Mouse (Mus musculus): ENCODE measurements at regions not wholly inside any gene's neighbourhood (a gene's known extent, or its start where the extent isn't known, plus 50 kb on each side); places are given as distances from the start of the nearest gene placed in this dataset.
A peak's percentile ranks its signal among the peaks of the same experiment; 100 is the strongest.

GRCm38 (mm10) chr10:118787280-118787690, 82.7 kb downstream of the Dyrk2 start:
- no peaks in the 10 kb centered on the region for H3K4me1 ChIP-seq (replicated peaks; ENCODE audit: control insufficient read depth, insufficient read depth, low read length)
- no peak overlapping the region for H3K27ac ChIP-seq (ENCODE audit: low read depth, low read length)
- DNase-seq (ENCODE audit: low spot score) (no peak), ATAC-seq (replicated peaks; ENCODE audit: low FRiP score) (peak; percentile 31; the same call in 1 of the 2 replicates)
- no peak overlapping the region for H3K4me2 ChIP-seq
- WGBS = 81% methylated on average over 8 of the region's 8 CpGs
- no peaks in the 10 kb centered on the region for H3K27me3 ChIP-seq (replicated peaks; ENCODE audit: control insufficient read depth, insufficient read depth, low read length)
- H3K36me3 ChIP-seq (ENCODE audit: control insufficient read depth, insufficient read depth, low read length) = no peaks in the 10 kb centered on the region
- H3K9me3 ChIP-seq (ENCODE audit: control insufficient read depth, low read length) = no peaks in the 10 kb centered on the region
- no peak overlapping the region for H3K9ac ChIP-seq (ENCODE audit: low read depth, low read length)
- no peak overlapping the region for H3K4me3 ChIP-seq (ENCODE audit: low read depth, low read length)

- no peak overlapping the region for H3K9ac ChIP-seq (ENCODE audit: low read depth, low read length)
- no peak for ATAC-seq (replicated peaks; ENCODE audit: low FRiP score)
- no peak for DNase-seq (ENCODE audit: low spot score)
- H3K4me2 ChIP-seq = no peak overlapping the region
- H3K9me3 ChIP-seq (ENCODE audit: control insufficient read depth, low read length) = no peaks in the 10 kb centered on the region
- 80% methylated on average over 15 of the region's 15 CpGs for WGBS
- H3K36me3 ChIP-seq (ENCODE audit: control insufficient read depth, insufficient read depth, low read length) = no peaks in the 10 kb centered on the region
- no peak overlapping the region for H3K27ac ChIP-seq (ENCODE audit: low read depth, low read length)
- H3K4me1 ChIP-seq (replicated peaks; ENCODE audit: control insufficient read depth, insufficient read depth, low read length) = no peaks in the 10 kb centered on the region
- no peak overlapping the region for H3K4me3 ChIP-seq (ENCODE audit: low read depth, low read length)
- no peaks in the 10 kb centered on the region for H3K27me3 ChIP-seq (replicated peaks; ENCODE audit: control insufficient read depth, insufficient read depth, low read length)
These were observed 77.5 kb downstream of the Dyrk2 start for GRCm38 (mm10) chr10:118792352-118793100.

GRCm38 (mm10) chr10:118793794-118794193, 76.2 kb downstream of the Dyrk2 start:
- no peak for ATAC-seq (replicated peaks; ENCODE audit: low FRiP score)

GRCm38 (mm10) chr10:118794395-118795060, 75.5 kb downstream of the Dyrk2 start:
- H3K4me2 ChIP-seq = no peak overlapping the region
- ATAC-seq (replicated peaks; ENCODE audit: low FRiP score) = no peak
- H3K9ac ChIP-seq (ENCODE audit: low read depth, low read length) = no peak overlapping the region
- WGBS = 66% methylated on average over 9 of the region's 9 CpGs
- H3K27me3 ChIP-seq (replicated peaks; ENCODE audit: control insufficient read depth, insufficient read depth, low read length) = no peaks in the 10 kb centered on the region
- H3K27ac ChIP-seq (ENCODE audit: low read depth, low read length) = no peak overlapping the region
- H3K9me3 ChIP-seq (ENCODE audit: control insufficient read depth, low read length) = no peaks in the 10 kb centered on the region
- no peak overlapping the region for H3K4me3 ChIP-seq (ENCODE audit: low read depth, low read length)
- no peaks in the 10 kb centered on the region for H3K4me1 ChIP-seq (replicated peaks; ENCODE audit: control insufficient read depth, insufficient read depth, low read length)
- DNase-seq (ENCODE audit: low spot score) = no peak
- H3K36me3 ChIP-seq (ENCODE audit: control insufficient read depth, insufficient read depth, low read length) = no peaks in the 10 kb centered on the region

More at GRCm38 (mm10) chr10:118793794-118794193, 76.2 kb downstream of the Dyrk2 start:
- Histone ChIP-seq H3K36me3 (ENCODE audit: control insufficient read depth, insufficient read depth, low read length) (no peaks in the 10 kb centered on the region), H3K4me1 (replicated peaks; ENCODE audit: control insufficient read depth, insufficient read depth, low read length) (no peaks in the 10 kb centered on the region), H3K4me2 (no peak overlapping the region), H3K9me3 (ENCODE audit: control insufficient read depth, low read length) (no peaks in the 10 kb centered on the region), H3K4me3 (ENCODE audit: low read depth, low read length) (no peak overlapping the region), H3K27me3 (replicated peaks; ENCODE audit: control insufficient read depth, insufficient read depth, low read length) (no peaks in the 10 kb centered on the region), H3K27ac (ENCODE audit: low read depth, low read length) (no peak overlapping the region), H3K9ac (ENCODE audit: low read depth, low read length) (no peak overlapping the region)
- no peak for DNase-seq (ENCODE audit: low spot score)
- WGBS = 78% methylated on average over 2 of the region's 2 CpGs

GRCm38 (mm10) chr10:118795061-118795407, 75.0 kb downstream of the Dyrk2 start:
- Histone ChIP-seq H3K4me1 (replicated peaks; ENCODE audit: control insufficient read depth, insufficient read depth, low read length) (no peaks in the 10 kb centered on the region), H3K4me2 (no peak overlapping the region), H3K27me3 (replicated peaks; ENCODE audit: control insufficient read depth, insufficient read depth, low read length) (no peaks in the 10 kb centered on the region), H3K27ac (ENCODE audit: low read depth, low read length) (no peak overlapping the region), H3K9me3 (ENCODE audit: control insufficient read depth, low read length) (no peaks in the 10 kb centered on the region), H3K9ac (ENCODE audit: low read depth, low read length) (no peak overlapping the region), H3K4me3 (ENCODE audit: low read depth, low read length) (no peak overlapping the region), H3K36me3 (ENCODE audit: control insufficient read depth, insufficient read depth, low read length) (no peaks in the 10 kb centered on the region)
- ATAC-seq (replicated peaks; ENCODE audit: low FRiP score) = no peak
- DNase-seq (ENCODE audit: low spot score) = no peak
- WGBS = 92% methylated on average over 3 of the region's 3 CpGs

- H3K4me3 ChIP-seq (ENCODE audit: low read depth, low read length) = no peak overlapping the region
- H3K27ac ChIP-seq (ENCODE audit: low read depth, low read length) = no peak overlapping the region
- H3K9ac ChIP-seq (ENCODE audit: low read depth, low read length) = no peak overlapping the region
- no peaks in the 10 kb centered on the region for H3K9me3 ChIP-seq (ENCODE audit: control insufficient read depth, low read length)
- ATAC-seq (replicated peaks; ENCODE audit: low FRiP score) (no peak), DNase-seq (ENCODE audit: low spot score) (no peak)
- no peaks in the 10 kb centered on the region for H3K27me3 ChIP-seq (replicated peaks; ENCODE audit: control insufficient read depth, insufficient read depth, low read length)
- 44% methylated on average over 7 of the region's 7 CpGs for WGBS
- no peak overlapping the region for H3K4me2 ChIP-seq
- no peaks in the 10 kb centered on the region for H3K4me1 ChIP-seq (replicated peaks; ENCODE audit: control insufficient read depth, insufficient read depth, low read length)
- H3K36me3 ChIP-seq (ENCODE audit: control insufficient read depth, insufficient read depth, low read length) = no peaks in the 10 kb centered on the region
These were observed 73.5 kb downstream of the Dyrk2 start for GRCm38 (mm10) chr10:118796512-118796911.

GRCm38 (mm10) chr10:118797256-118797655, 72.8 kb downstream of the Dyrk2 start:
- no peak overlapping the region for H3K4me3 ChIP-seq (ENCODE audit: low read depth, low read length)
- ATAC-seq (replicated peaks; ENCODE audit: low FRiP score) (no peak), DNase-seq (ENCODE audit: low spot score) (no peak)
- 60% methylated on average over 5 of the region's 5 CpGs for WGBS
- no peaks in the 10 kb centered on the region for H3K4me1 ChIP-seq (replicated peaks; ENCODE audit: control insufficient read depth, insufficient read depth, low read length)
- H3K27ac ChIP-seq (ENCODE audit: low read depth, low read length) = no peak overlapping the region
- no peaks in the 10 kb centered on the region for H3K9me3 ChIP-seq (ENCODE audit: control insufficient read depth, low read length)
- no peak overlapping the region for H3K9ac ChIP-seq (ENCODE audit: low read depth, low read length)
- no peaks in the 10 kb centered on the region for H3K27me3 ChIP-seq (replicated peaks; ENCODE audit: control insufficient read depth, insufficient read depth, low read length)
- no peak overlapping the region for H3K4me2 ChIP-seq
- no peaks in the 10 kb centered on the region for H3K36me3 ChIP-seq (ENCODE audit: control insufficient read depth, insufficient read depth, low read length)

- Histone ChIP-seq H3K27ac (ENCODE audit: low read depth, low read length) (no peak overlapping the region), H3K4me3 (ENCODE audit: low read depth, low read length) (no peak overlapping the region), H3K4me1 (replicated peaks; ENCODE audit: control insufficient read depth, insufficient read depth, low read length) (peaks cover under 1% of the 10 kb centered on the region; the same call in 1 of the 2 replicates), H3K9me3 (ENCODE audit: control insufficient read depth, low read length) (no peaks in the 10 kb centered on the region), H3K9ac (ENCODE audit: low read depth, low read length) (no peak overlapping the region), H3K27me3 (replicated peaks; ENCODE audit: control insufficient read depth, insufficient read depth, low read length) (no peaks in the 10 kb centered on the region), H3K4me2 (no peak overlapping the region), H3K36me3 (ENCODE audit: control insufficient read depth, insufficient read depth, low read length) (no peaks in the 10 kb centered on the region)
- DNase-seq (ENCODE audit: low spot score) (no peak), ATAC-seq (replicated peaks; ENCODE audit: low FRiP score) (no peak)
- 84% methylated on average over 8 of the region's 8 CpGs for WGBS
These were observed 70.2 kb downstream of the Dyrk2 start for GRCm38 (mm10) chr10:118799767-118800166.
